Mouse (Mus musculus): ENCODE data around the gene Gm48552. TPM values are rescaled to one million over a fixed set of nuclear protein-coding genes. Genes with fewer than 3 reads are reported as not detected.

Gm48552 gene
- polyA plus RNA-seq, 1 experiment: 3.6 TPM

DNA sequence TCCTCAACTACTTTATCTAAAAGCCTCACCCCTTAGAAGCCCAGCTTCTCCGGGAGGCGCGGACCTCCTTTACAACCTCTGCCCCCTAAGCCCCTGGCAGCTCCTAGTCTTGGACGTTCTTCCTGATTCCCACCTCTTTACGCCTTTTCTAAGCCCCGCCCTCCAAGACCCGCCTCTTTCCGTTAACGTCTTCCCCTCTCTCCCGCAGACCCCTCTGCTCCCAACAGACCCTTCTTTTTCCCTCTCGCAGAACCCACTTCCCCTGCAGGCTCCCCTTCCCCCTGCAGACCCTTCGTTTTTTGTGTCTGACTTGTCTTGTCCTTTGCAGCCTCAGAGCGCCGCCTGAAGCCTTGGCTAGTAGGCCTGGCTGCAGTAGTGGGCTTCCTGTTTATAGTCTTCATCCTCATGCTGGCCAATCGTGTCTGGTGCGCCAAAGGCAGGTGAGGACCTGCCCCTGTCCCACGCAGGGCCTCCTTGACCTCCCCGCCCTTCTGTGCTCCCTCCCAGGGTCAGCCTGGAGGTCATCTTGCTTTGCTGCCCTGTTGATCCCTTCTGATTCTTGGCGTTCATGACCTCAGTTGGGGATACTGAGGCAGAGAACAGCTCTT, 4.8 kb downstream of the Gm48552 start:
- peaks cover 14% of the 10 kb centered on the region for H3K4me1 ChIP-seq (ENCODE audit: control insufficient read depth, insufficient read depth, low read length)
- WGBS: 6% methylated on average over 19 of the region's 19 CpGs
- TF ChIP-seq CTCF (IDR thresholded peaks at IDR 0.05; ENCODE audit: insufficient read depth, low read length): no peak
- no peak for TF ChIP-seq POLR2A (IDR thresholded peaks at IDR 0.05; ENCODE audit: borderline replicate concordance, extremely low read depth, low read depth, low read length)
- DNase-seq: peak; percentile 33
- peak overlapping the region; percentile 19 for H3K4me3 ChIP-seq (replicated peaks; ENCODE audit: extremely low read depth, low read depth, low read length)

DNA sequence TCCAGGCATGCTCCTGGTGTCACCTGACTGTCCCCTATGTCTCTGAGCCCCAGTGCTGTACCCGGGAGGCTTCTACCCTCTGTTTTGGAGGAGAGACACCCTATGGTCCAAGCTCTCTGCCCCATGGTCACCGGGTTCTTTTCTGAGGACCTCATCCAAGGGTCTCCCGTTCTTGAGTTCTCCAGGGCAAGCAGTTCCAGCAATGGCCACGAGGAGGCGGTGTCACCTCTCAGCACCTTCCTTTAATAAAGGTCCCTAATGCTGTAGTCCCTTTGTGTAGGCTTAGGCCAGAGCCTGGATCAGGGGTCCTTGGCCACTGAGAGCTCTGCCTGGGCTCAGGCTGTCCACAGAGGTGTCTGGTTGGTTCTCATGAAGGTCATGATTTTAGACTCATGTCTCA, 6.3 kb downstream of the Gm48552 start:
- DNase-seq: peak; percentile 71
- 15% methylated on average over 5 of the region's 5 CpGs for WGBS
- Histone ChIP-seq H3K4me3 (replicated peaks; ENCODE audit: extremely low read depth, low read depth, low read length) (no peak overlapping the region), H3K4me1 (ENCODE audit: control insufficient read depth, insufficient read depth, low read length) (peaks cover 7% of the 10 kb centered on the region)
- TF ChIP-seq CTCF (IDR thresholded peaks at IDR 0.05; ENCODE audit: insufficient read depth, low read length): peak; percentile 97
- no peak for TF ChIP-seq POLR2A (IDR thresholded peaks at IDR 0.05; ENCODE audit: borderline replicate concordance, extremely low read depth, low read depth, low read length)

DNA sequence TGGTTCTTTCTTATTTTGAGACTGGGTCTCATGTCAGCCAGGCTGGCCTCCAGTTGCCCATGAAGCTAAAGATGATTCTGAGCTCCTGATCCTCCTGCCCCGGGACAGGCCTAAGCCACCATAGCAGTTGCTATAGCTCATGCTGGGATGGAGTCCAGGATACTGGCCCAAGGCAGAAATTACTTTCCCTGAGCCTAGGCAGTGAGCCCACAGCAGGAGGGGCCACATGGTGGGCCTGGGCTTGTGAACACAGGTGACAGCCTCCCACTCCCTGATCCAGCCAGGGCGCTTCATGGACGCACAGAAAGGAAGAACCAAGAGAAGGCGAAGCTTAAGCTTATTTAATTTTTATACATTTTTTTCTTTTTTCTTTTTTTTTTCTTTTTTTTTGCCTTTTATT, 7.1 kb downstream of the Gm48552 start:
- DNase-seq: no peak
- no peak for TF ChIP-seq CTCF (IDR thresholded peaks at IDR 0.05; ENCODE audit: insufficient read depth, low read length)
- no peak for TF ChIP-seq POLR2A (IDR thresholded peaks at IDR 0.05; ENCODE audit: borderline replicate concordance, extremely low read depth, low read depth, low read length)
- Histone ChIP-seq H3K4me3 (replicated peaks; ENCODE audit: extremely low read depth, low read depth, low read length) (no peak overlapping the region), H3K4me1 (ENCODE audit: control insufficient read depth, insufficient read depth, low read length) (peaks cover 8% of the 10 kb centered on the region)
- 88% methylated on average over 4 of the region's 4 CpGs for WGBS

- WGBS: 84% methylated on average over 5 of the region's 5 CpGs
- no peak for TF ChIP-seq POLR2A (IDR thresholded peaks at IDR 0.05; ENCODE audit: borderline replicate concordance, extremely low read depth, low read depth, low read length)
- no peak for TF ChIP-seq CTCF (IDR thresholded peaks at IDR 0.05; ENCODE audit: insufficient read depth, low read length)
- DNase-seq: no peak
- H3K4me1 ChIP-seq (ENCODE audit: control insufficient read depth, insufficient read depth, low read length): peaks cover 16% of the 10 kb centered on the region
- no peak overlapping the region for H3K4me3 ChIP-seq (replicated peaks; ENCODE audit: extremely low read depth, low read depth, low read length)
Observed at GRCm38 (mm10) chr10:81396749-81397148, 7.9 kb downstream of the Gm48552 start.

- no peak for DNase-seq
- peaks cover 19% of the 10 kb centered on the region for H3K4me1 ChIP-seq (ENCODE audit: control insufficient read depth, insufficient read depth, low read length)
- TF ChIP-seq POLR2A (IDR thresholded peaks at IDR 0.05; ENCODE audit: borderline replicate concordance, extremely low read depth, low read depth, low read length) (no peak), CTCF (IDR thresholded peaks at IDR 0.05; ENCODE audit: insufficient read depth, low read length) (no peak)
- H3K4me3 ChIP-seq (replicated peaks; ENCODE audit: extremely low read depth, low read depth, low read length): no peak overlapping the region
- 92% methylated on average over 5 of the region's 5 CpGs for WGBS
Observed at GRCm38 (mm10) chr10:81399296-81399695, 10.5 kb downstream of the Gm48552 start.

DNA sequence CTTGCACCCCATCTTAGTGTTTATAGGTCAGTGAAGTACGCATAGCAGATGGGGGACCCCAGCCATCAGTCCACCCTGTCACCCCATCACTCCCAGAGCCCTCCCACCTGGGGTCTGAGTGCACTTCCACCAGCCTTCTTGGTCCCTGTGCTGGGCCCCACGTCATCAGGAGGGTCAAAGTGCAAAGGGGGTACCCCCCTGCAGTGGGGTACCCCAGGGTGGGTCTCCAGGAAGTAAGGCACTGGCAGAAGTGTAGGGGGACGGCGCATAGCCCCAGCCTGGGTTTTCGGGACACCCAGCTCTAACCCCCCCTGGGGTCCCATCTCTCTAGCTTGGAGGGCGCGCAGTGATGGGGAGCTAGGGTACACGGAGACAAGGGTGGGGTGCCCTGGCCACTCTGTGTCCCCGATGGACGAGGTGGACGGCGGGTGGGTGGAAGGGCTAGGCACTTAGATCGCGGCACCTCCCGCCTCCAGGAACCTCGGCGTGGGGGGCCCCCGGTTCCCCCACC, 11.0 kb downstream of the Gm48552 start:
- Histone ChIP-seq H3K4me1 (ENCODE audit: control insufficient read depth, insufficient read depth, low read length) (peaks cover 24% of the 10 kb centered on the region), H3K4me3 (replicated peaks; ENCODE audit: extremely low read depth, low read depth, low read length) (no peak overlapping the region)
- TF ChIP-seq CTCF (IDR thresholded peaks at IDR 0.05; ENCODE audit: insufficient read depth, low read length) (no peak), POLR2A (IDR thresholded peaks at IDR 0.05; ENCODE audit: borderline replicate concordance, extremely low read depth, low read depth, low read length) (no peak)
- no peak for DNase-seq
- 85% methylated on average over 18 of the region's 18 CpGs for WGBS

GRCm38 (mm10) chr10:81400371-81401204, 11.8 kb downstream of the Gm48552 start:
- H3K4me1 ChIP-seq (ENCODE audit: control insufficient read depth, insufficient read depth, low read length): peaks cover 30% of the 10 kb centered on the region
- DNase-seq: no peak
- WGBS: 68% methylated on average over 22 of the region's 22 CpGs

GRCm38 (mm10) chr10:81401205-81401520, 12.4 kb downstream of the Gm48552 start:
- 46% methylated on average over 10 of the region's 10 CpGs for WGBS
- DNase-seq: no peak
- Histone ChIP-seq H3K4me3 (replicated peaks; ENCODE audit: extremely low read depth, low read depth, low read length) (no peak overlapping the region), H3K4me1 (ENCODE audit: control insufficient read depth, insufficient read depth, low read length) (peaks cover 31% of the 10 kb centered on the region)
- TF ChIP-seq CTCF (IDR thresholded peaks at IDR 0.05; ENCODE audit: insufficient read depth, low read length) (no peak), POLR2A (IDR thresholded peaks at IDR 0.05; ENCODE audit: borderline replicate concordance, extremely low read depth, low read depth, low read length) (no peak)

More at GRCm38 (mm10) chr10:81400371-81401204, 11.8 kb downstream of the Gm48552 start:
- H3K4me3 ChIP-seq (replicated peaks; ENCODE audit: extremely low read depth, low read depth, low read length): no peak overlapping the region
- TF ChIP-seq POLR2A (IDR thresholded peaks at IDR 0.05; ENCODE audit: borderline replicate concordance, extremely low read depth, low read depth, low read length): no peak
- TF ChIP-seq CTCF (IDR thresholded peaks at IDR 0.05; ENCODE audit: insufficient read depth, low read length): no peak

GRCm38 (mm10) chr10:81401521-81402226, 12.9 kb downstream of the Gm48552 start:
- DNase-seq: peak; percentile 60
- TF ChIP-seq CTCF (IDR thresholded peaks at IDR 0.05; ENCODE audit: insufficient read depth, low read length): no peak
- no peak for TF ChIP-seq POLR2A (IDR thresholded peaks at IDR 0.05; ENCODE audit: borderline replicate concordance, extremely low read depth, low read depth, low read length)
- Histone ChIP-seq H3K4me3 (replicated peaks; ENCODE audit: extremely low read depth, low read depth, low read length) (no peak overlapping the region), H3K4me1 (ENCODE audit: control insufficient read depth, insufficient read depth, low read length) (peaks cover 34% of the 10 kb centered on the region)
- 11% methylated on average over 18 of the region's 18 CpGs for WGBS

Measured in lung, adult 2 months (tissue).